Mouse (Mus musculus) brown adipose tissue, adult 24 weeks (tissue): ENCODE data around the gene Lactb. TPM values are rescaled to one million over a fixed set of nuclear protein-coding genes. Genes with fewer than 3 reads are reported as not detected.
"Not testable (repeated sequence)": the region's sequence is repeated elsewhere in the genome, so short reads cannot be mapped to it uniquely, and the experiment has no call there.

Experiments used
- H3K27ac ChIP-seq: fragments of 200-500 bp; replicated peaks from 2 replicates; pipeline ENCODE4 v1.5.1; 2012; ENCODE audit warnings: low read depth, mild to moderate bottlenecking, low read length
- H3K4me1 ChIP-seq: fragments of 200-500 bp; 2 replicates; pipeline ENCODE4 v1.6.1; 2012; ENCODE audit warnings: low read length, mixed read lengths; ENCODE audit not compliant: control insufficient read depth, insufficient read depth, insufficient read length
- H3K4me3 ChIP-seq: fragments of 200-500 bp; 2 replicates; pipeline ENCODE4 v1.5.1; 2012; ENCODE audit warnings: low read depth, mild to moderate bottlenecking, low read length, moderate library complexity; ENCODE audit not compliant: insufficient read depth
- polyA plus RNA-seq: library from polyadenylated mRNA; stranded (reverse); fragments of >200 nt; gene quantifications from 2 replicates; pipeline ENCODE4 v1.2.4, GENCODE M21; 2012; ENCODE audit not compliant: missing spikeins, insufficient read depth, insufficient read length

Lactb gene
- polyA plus RNA-seq, 1 experiment, result 27.1 TPM

GRCm38 (mm10) chr9:66919382-66919971 lies 55.8 kb downstream of the Lactb start, which contains the start of gene Rab8b:
Rab8b (minus strand) TSS chr9:66919687.
- Histone ChIP-seq H3K27ac (peak within 1 kb of the TSS; percentile 84), H3K4me1 (peaks cover 12% of the 10 kb centered on the region; the same call in 1 of the 2 replicates), H3K4me3 (peak within 1 kb of the TSS; percentile 84)

GRCm38 (mm10) chr9:66918672-66919330 lies 56.5 kb downstream of the Lactb start:
- Histone ChIP-seq H3K4me1 (peaks cover 15% of the 10 kb centered on the region; the same call in 1 of the 2 replicates), H3K4me3 (peak overlapping the region; percentile 84), H3K27ac (peak overlapping the region; percentile 84)

- no peak overlapping the region for H3K4me3 ChIP-seq
- no peak overlapping the region for H3K27ac ChIP-seq
- H3K4me1 ChIP-seq, result peaks cover 15% of the 10 kb centered on the region; the same call in 1 of the 2 replicates
Measured at GRCm38 (mm10) chr9:66917892-66918255, 57.4 kb downstream of the Lactb start.

- Histone ChIP-seq H3K4me1 (peaks cover 15% of the 10 kb centered on the region; the same call in 1 of the 2 replicates), H3K27ac (no peak overlapping the region), H3K4me3 (peak overlapping the region; percentile 26; the same call in 1 of the 2 replicates)
Measured at GRCm38 (mm10) chr9:66917216-66917891, 57.9 kb downstream of the Lactb start.

GRCm38 (mm10) chr9:66915869-66916785 lies 59.2 kb downstream of the Lactb start:
- Histone ChIP-seq H3K4me1 (peaks cover 15% of the 10 kb centered on the region; the same call in 1 of the 2 replicates), H3K4me3 (no peak overlapping the region), H3K27ac (no peak overlapping the region)

- Histone ChIP-seq H3K4me1 (peaks cover 17% of the 10 kb centered on the region; the same call in 1 of the 2 replicates), H3K27ac (peak overlapping the region; percentile 81), H3K4me3 (peak overlapping the region; percentile 8; the same call in 1 of the 2 replicates)
Measured at GRCm38 (mm10) chr9:66915401-66915800, 59.9 kb downstream of the Lactb start.

GRCm38 (mm10) chr9:66914540-66914939 lies 60.7 kb downstream of the Lactb start:
- H3K27ac ChIP-seq, result 0 out of 2 replicates have a peak overlapping the region, but pooled peaks have one; percentile 19
- H3K4me1 ChIP-seq, result peaks cover 20% of the 10 kb centered on the region; the same call in 1 of the 2 replicates
- no peak overlapping the region for H3K4me3 ChIP-seq

- H3K4me1 ChIP-seq, result peaks cover 20% of the 10 kb centered on the region; the same call in 1 of the 2 replicates
- not testable (repeated sequence) for H3K27ac ChIP-seq, H3K4me3 ChIP-seq
Measured at GRCm38 (mm10) chr9:66913254-66913934, 61.9 kb downstream of the Lactb start.

- Histone ChIP-seq H3K27ac (no peak overlapping the region), H3K4me3 (no peak overlapping the region), H3K4me1 (peaks cover 20% of the 10 kb centered on the region)
Measured at GRCm38 (mm10) chr9:66912304-66912703, 63.0 kb downstream of the Lactb start.

- Histone ChIP-seq H3K27ac (no peak overlapping the region), H3K4me3 (no peak overlapping the region), H3K4me1 (peaks cover 27% of the 10 kb centered on the region)
Measured at GRCm38 (mm10) chr9:66910677-66911076, 64.6 kb downstream of the Lactb start.

GRCm38 (mm10) chr9:66909922-66910321 lies 65.4 kb downstream of the Lactb start:
- Histone ChIP-seq H3K27ac (no peak overlapping the region), H3K4me1 (peaks cover 21% of the 10 kb centered on the region), H3K4me3 (no peak overlapping the region)

- Histone ChIP-seq H3K4me3 (no peak overlapping the region), H3K4me1 (peaks cover 18% of the 10 kb centered on the region), H3K27ac (peak overlapping the region; percentile 31)
Measured at GRCm38 (mm10) chr9:66907746-66908397, 67.4 kb downstream of the Lactb start.

GRCm38 (mm10) chr9:66907126-66907525 lies 68.2 kb downstream of the Lactb start:
- Histone ChIP-seq H3K4me3 (no peak overlapping the region), H3K4me1 (peaks cover 18% of the 10 kb centered on the region), H3K27ac (no peak overlapping the region; the same call in 1 of the 2 replicates)

GRCm38 (mm10) chr9:66905990-66906389 lies 69.3 kb downstream of the Lactb start:
- no peak overlapping the region for H3K27ac ChIP-seq
- peaks cover 18% of the 10 kb centered on the region for H3K4me1 ChIP-seq
- no peak overlapping the region for H3K4me3 ChIP-seq
